Mouse (Mus musculus) skeletal muscle tissue, adult 2 months (tissue): ENCODE data around the gene Hist3h2ba.

ENCODE experiments used
- DNase-seq: peaks from one replicate; pipeline ENCODE4 v3.0.0-alpha.2; 2012; ENCODE audit warnings: low read depth, low spot score

Gene Hist3h2ba

DNA sequence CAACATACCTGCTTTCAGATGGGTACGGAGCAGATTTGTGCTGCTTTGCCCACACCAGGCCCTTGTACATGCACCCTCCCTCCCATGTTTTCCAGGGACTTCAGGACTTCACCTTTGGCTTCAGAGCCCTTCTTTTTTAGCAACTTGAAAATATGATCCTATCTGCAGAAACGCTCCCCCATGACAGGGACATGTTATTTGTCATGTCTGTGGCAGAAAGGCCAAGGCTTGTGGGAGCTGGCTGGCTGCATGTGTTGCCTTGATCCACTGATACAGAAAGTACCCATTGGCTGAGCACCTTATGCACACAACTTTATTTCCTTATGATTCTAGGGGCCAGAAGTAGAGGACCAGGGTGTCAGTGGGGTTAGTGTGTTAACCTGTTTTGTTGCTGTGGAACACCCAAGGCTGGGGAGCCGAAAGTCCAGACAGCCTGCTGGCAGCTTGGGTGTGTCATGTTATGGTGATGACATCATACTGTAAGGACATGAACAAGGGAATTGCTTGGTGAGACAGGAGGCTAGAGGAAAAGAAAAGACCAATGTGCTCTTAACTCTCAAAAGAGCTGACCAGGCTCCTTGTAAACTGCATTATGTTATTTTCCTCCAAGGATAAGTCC, 36.7 kb downstream of the Hist3h2ba start:
- no peak for DNase-seq

DNA sequence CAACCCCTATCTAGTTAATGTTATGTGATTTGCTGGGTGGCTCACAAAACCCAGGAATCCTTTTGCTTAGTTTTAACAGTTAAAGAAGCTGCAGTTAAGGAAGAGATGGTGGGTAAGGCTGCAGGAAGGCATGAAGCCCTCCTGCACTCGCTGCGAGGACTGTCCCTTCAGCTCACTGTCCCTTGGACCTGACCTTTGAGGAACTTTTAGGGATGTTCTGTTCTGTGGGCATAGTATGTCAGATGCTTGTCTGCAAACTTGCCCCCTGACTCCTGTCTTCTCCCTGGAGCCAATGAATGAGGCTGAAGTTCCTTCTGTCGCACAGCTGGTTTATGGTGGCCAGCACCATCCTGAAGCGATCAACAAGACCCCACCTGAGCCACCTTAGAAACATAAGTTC, 40.4 kb downstream of the Hist3h2ba start:
- DNase-seq: no peak

DNA sequence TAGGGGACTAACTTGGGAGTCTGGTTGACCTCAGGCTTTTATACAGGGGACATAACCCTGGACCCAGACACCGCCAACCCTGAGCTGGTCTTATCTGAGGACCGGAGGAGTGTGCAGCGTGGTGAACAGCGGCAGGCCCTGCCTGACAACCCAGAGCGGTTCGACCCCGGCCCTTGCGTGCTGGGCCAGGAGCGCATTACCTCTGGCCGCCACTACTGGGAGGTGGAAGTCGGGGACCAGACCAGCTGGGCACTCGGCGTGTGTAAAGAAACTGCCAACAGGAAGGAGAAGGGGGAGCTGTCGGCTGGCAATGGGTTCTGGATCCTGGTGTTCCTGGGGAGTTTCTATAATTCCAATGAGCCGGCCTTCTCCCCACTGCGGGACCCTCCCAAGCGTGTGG, 41.4 kb downstream of the Hist3h2ba start:
- no peak for DNase-seq

DNA sequence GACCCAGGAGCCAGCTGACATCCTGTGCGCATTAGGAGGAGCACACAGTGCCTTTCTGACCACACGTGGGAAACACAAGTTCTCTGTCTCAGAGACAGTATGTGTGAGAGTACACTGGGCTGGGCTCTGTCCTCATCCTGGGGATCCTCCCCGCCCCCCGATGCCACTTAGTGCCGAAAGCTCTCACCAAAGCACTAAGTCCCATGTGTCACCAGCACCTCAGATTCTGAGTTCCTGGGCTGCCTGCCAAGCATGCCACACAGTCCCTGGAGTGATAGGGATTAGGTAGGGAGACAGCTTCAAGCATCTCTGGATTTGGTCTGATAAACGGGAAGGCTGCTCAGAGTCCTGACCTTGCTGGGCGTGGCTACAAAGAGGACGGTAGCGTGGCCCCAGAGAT, 42.1 kb downstream of the Hist3h2ba start:
- DNase-seq: no peak

DNA sequence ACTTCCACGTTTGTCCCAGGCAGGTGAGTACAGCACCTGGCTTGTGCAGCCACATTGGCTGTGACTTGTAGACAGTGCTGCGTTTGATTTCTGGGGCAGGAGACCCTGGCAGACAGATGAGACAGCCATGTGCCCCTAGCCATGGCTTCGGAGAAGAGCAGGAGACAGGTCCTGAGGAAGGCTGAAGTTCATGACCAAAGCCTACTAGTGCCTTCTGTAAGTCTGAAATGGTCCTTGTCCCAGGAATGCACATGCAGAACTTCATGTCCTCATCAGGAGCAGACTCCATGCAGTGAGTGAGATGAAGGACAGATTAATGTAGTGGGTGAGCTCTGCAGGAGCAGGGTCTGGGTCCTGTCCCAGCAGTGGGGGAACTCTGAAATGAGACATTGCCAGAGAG, 43.2 kb downstream of the Hist3h2ba start:
- DNase-seq: no peak

DNA sequence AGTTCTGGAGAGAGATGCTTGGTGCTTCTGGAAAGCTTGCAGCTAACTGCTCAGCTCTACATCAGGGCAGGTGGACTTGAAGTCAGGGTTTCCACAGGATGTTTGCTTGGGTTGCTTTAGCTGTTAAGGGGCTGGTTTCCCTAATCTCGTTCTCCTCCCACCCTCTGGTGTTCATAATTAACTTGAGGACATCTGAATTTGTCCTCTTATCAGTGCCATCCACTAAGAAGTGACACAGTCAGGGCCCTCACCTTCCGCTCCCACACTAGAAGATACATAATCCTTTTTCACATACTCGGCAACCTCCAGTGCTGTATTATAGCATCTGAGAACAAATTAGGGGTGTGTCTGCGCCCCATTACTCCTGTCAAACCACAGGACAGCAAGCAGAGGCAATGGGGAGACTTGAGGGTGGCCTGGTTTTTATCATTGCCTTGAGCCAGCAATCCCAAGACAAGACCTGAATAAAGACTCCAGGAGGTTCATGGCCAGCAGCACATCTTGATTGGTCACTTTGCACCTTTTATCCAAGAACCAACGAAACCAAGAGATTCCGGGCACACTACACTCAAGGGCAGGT, 44.5 kb downstream of the Hist3h2ba start:
- no peak for DNase-seq

DNA sequence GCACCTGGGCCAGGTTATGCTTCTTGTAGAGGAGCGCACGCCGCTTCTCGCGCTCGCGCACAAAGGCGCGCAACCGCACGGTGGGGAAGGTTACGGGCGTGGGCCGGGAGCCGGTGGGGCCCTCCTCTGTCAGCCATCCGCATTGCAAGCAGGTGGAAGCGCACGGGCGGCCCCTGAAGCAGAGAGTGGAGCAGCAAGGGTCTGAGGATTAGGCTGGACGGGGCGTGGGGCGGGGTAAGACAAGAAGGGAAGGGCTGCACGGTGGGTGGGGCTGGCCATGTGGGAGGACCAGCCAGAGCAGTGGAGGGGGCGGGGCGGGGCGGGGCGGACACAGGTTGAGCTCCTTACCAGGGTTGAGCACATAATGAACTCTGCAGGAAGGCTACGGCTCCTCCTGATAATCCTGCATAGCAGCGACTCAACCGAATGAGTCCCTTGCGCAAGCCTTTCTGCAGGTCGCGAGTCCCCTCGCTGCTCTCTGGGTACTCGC, 45.7 kb downstream of the Hist3h2ba start:
- no peak for DNase-seq

DNA sequence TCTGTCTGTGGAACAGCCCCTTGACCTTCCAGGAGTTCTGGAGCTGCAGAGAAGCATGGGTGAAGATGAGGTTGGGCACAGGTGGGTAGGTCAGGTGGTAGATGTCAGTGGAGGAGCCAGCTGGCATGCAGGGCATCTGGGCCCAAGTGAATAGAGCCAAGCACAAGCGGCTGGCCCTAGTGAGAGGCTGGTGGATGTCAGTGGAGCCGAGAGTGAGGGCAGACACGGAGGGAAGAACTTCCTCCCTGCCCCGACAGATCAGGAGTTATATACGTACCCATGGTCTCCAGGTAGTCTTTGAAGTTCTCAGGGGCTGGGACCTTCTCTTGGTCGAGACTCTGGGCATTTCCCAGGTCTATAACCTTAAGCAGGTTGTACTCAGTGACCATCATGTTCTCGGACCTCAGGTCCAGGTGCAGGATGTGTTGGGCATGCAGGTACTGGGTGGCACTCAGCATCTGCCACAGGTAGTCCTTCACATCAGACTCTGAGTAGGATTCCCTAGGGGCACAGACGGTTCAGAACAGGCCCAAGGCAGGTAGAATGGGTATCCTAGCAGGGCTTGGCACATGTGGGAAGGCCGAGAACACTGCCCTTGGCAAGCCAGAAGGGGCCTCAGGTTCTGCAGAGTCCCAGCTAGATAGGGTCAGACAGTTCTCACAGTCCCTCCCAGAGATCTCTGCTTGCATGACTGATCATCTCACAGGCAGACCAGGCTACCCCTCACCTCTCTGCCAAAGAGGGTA, 46.5 kb downstream of the Hist3h2ba start:
- no peak for DNase-seq

DNA sequence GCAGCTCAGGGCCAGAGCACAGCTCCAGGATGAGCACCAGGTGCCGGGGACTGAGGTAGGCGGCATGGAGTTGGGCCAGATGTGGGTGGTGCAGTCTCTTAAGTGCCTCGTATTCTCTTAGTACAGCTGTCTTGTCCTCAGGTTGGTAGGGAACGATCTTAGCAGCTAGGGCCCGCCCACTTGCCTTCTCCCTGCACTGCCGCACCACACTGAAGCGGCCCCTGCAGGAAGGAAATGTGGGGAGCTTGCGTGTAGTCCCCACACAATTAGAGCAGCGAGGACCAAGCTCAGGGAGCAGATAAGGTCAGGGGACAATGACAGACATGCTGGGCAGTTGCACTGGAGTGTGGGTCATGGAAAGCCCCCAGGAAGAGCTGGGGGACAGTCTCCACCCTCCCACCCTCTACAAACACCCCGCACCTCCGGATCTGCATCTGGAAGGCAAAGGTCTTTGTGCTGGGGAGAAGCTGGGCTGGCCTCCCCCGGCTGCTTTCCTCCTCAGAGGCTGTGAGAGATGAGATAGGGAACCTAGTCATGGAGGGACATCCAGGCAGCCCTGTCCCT, 47.2 kb downstream of the Hist3h2ba start:
- DNase-seq: no peak

DNA sequence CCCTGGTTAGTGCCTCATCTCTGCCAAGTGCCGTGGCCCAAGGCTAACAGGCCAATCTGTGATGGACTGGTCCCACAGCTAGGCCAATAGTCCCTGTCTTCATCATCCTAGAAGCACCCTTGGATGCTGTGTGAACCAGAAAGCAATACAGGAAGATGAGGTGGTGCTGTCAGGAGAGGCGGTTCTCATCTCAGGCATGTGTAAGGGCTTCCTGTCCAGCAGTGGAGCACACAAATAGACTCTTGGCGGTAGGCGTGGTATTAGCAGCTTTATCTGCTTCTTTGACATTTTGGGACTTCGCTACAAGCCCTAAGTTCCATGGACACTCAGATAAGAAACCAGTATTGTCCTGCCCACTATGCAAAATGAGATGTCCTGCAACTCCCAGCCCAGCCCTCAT, 48.8 kb downstream of the Hist3h2ba start:
- DNase-seq: no peak
